Mouse (Mus musculus): ENCODE data around the gene Nme4.

Gene Nme4

GRCm38 (mm10) chr17:26064916-26065315 lies 30.5 kb downstream of the Nme4 start:
- DNase-seq (ENCODE audit: low spot score), result no peak

GRCm38 (mm10) chr17:26057787-26058567 lies 37.4 kb downstream of the Nme4 start:
- no peak for DNase-seq (ENCODE audit: low spot score)

- DNase-seq (ENCODE audit: low spot score), result no peak
Measured at GRCm38 (mm10) chr17:26057278-26057677, 38.1 kb downstream of the Nme4 start.

GRCm38 (mm10) chr17:26055164-26055563 lies 40.2 kb downstream of the Nme4 start:
- no peak for DNase-seq (ENCODE audit: low spot score)

GRCm38 (mm10) chr17:26054133-26054845 lies 41.1 kb downstream of the Nme4 start:
- DNase-seq (ENCODE audit: low spot score), result peak; percentile 21

- DNase-seq (ENCODE audit: low spot score), result no peak
Measured at GRCm38 (mm10) chr17:26052706-26053105, 42.7 kb downstream of the Nme4 start.

DNA sequence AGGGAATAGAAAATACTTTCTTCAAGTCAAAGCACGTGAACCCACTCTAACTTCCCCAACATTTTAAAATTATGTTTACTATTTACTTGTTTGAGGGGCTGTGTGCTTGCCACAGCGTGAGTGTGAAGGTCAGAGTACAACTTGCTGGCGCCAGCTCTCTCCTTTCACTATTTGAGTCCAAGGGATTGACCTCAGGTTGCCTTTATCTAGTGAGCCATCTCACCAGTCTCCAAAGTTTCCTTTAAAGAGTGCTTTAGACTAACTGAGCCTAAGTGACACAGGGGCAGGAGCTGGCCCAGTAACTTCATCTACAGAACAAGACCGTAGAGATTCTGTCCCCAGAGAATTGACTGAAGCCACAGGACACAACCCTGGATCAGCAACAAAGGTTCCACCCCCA lies 43.3 kb downstream of the Nme4 start:
- no peak for DNase-seq (ENCODE audit: low spot score)

GRCm38 (mm10) chr17:26048118-26048517 lies 47.3 kb downstream of the Nme4 start:
- DNase-seq (ENCODE audit: low spot score), result no peak

DNA sequence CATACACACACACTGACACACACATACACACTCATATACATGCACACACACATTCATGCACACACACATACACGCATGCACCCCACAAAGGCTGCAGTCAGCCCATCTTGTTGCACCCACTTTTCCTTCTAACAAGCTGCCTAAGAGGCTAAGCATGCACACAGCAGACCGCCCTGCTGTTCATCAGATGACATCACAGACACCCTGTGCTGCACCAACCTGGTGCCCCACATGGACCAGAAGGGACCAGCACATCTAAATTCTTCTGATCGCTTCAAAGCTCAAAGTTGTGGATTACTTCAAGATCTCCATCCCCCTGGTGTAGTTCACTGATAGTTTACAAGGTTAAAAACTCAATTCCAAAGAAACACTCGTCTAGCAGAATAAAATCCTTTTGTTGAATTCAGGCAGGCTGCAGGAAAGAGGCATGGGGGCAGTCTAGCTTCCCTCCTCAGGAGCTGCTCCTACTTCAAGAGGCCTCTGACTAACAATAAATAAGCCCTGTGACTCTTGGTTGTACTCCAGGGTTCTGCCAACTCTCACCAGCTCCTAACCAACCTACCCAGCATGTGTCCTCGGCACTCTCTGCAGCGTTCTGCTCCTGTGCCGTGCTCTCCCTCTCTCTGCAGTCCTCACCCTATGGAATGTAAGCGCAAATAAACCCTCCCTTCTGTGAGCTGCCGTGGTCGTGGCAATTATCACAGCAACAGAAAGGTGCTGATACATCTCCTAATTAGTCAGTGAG lies 49.0 kb downstream of the Nme4 start:
- DNase-seq (ENCODE audit: low spot score), result no peak

GRCm38 (mm10) chr17:26045285-26045684 lies 50.1 kb downstream of the Nme4 start:
- DNase-seq (ENCODE audit: low spot score), result no peak

- DNase-seq (ENCODE audit: low spot score), result peak; percentile 78
Measured at GRCm38 (mm10) chr17:26043249-26043636, 52.2 kb downstream of the Nme4 start.

DNA sequence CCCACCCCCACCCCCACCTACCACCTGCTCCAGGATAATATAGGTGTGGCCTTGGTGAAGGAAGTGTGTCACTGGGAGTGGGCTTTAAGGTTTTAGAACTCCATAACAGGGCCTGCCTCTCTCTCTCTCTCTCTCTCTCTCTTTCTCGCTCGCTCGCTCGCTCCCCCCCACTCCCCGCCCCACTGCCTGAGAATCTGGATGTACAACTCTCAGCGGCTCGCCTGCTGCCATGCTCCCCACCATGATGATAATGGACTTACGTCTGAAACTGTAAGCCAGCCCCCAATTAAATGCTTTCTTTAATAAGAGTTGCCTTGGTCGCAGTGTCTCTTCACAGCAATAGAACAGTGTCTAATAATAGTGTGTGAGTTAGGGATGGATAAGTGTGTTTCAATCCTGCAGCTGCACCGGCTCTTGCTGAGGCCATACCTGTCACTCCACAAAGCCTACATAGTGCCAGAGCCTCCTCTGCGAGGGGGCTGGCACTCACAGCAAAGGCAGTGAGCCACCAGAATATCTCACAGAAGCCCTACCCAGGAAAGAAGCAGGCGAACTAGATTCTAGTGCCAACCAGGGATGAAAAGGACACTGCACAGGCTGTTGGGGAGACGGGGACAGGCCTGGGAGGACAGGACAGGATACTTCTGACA lies 52.7 kb downstream of the Nme4 start:
- DNase-seq (ENCODE audit: low spot score), result no peak

Data from testis, postnatal 14 days (tissue).